Mouse (Mus musculus) heart, embryonic 13.5 days (tissue): Measurements from ENCODE around the gene Smarcb1. TPM values are rescaled to one million over a fixed set of nuclear protein-coding genes. Genes with fewer than 3 reads are reported as not detected.
A peak's percentile ranks its signal among the peaks of the same experiment; 100 is the strongest.

Experiments
- ATAC-seq: fragments of 200-750 bp; cut with Nextera tagmentation; 2 replicates; pipeline ENCODE4 v1.8.0; 2017; ENCODE audit warnings: moderate TSS enrichment; ENCODE audit not compliant: insufficient number of reproducible peaks, low FRiP score, low TSS enrichment; ENCODE audit errors: extremely low read depth
- H3K27ac ChIP-seq: fragments of 300-500 bp; sonication (generic); replicated peaks from 2 replicates; pipeline ENCODE4 v1.5.1; 2015; ENCODE audit warnings: moderate library complexity, mild to moderate bottlenecking, inconsistent platforms
- H3K27me3 ChIP-seq: fragments of 300-500 bp; sonication (generic); replicated peaks from 2 replicates; pipeline ENCODE4 v1.6.1; 2015; ENCODE audit warnings: mild to moderate bottlenecking, inconsistent platforms
- H3K36me3 ChIP-seq: fragments of 300-500 bp; sonication (generic); 2 replicates; pipeline ENCODE4 v1.6.1; 2015; ENCODE audit warnings: mild to moderate bottlenecking, inconsistent platforms
- H3K4me1 ChIP-seq: fragments of 300-500 bp; sonication (generic); 2 replicates; pipeline ENCODE4 v1.6.1; 2015; ENCODE audit warnings: inconsistent platforms
- H3K4me2 ChIP-seq: fragments of 300-500 bp; sonication (generic); 2 replicates; pipeline ENCODE4 v1.6.1; 2015; ENCODE audit warnings: inconsistent platforms, mild to moderate bottlenecking, moderate library complexity
- H3K4me3 ChIP-seq: fragments of 300-500 bp; sonication (generic); 2 replicates; pipeline ENCODE4 v1.5.1; 2015; ENCODE audit warnings: moderate library complexity, mild to moderate bottlenecking, inconsistent platforms
- H3K9ac ChIP-seq: fragments of 300-500 bp; sonication (generic); 2 replicates; pipeline ENCODE4 v1.6.1; 2015; ENCODE audit warnings: inconsistent platforms, mild to moderate bottlenecking, moderate library complexity
- H3K9me3 ChIP-seq: fragments of 300-500 bp; sonication (generic); 2 replicates; pipeline ENCODE4 v1.6.1; 2016; ENCODE audit warnings: inconsistent platforms
- WGBS: fragments of 180-500 bp; shearing (Covaris S2); methylation state at CpG from one replicate; pipeline ENCODE4 v1.1.7; 2015; ENCODE audit warnings: mixed read lengths; 5-methylcytosine and 5-hydroxymethylcytosine counted together
- polyA plus RNA-seq: library from polyadenylated mRNA; unstranded; fragments of >200 nt; fragmentation: Nextera tagmentation; extraction: Ambion mirVana; gene quantifications from 2 replicates; pipeline ENCODE4 v1.2.1, GENCODE M21; 2015

The Smarcb1 gene
- polyA plus RNA-seq, 1 experiment from 2014 or later, result 118 TPM

- Histone ChIP-seq H3K4me3 (no peak overlapping the region), H3K9me3 (no peaks in the 10 kb centered on the region), H3K36me3 (peaks cover 4% of the 10 kb centered on the region; the same call in 1 of the 2 replicates), H3K9ac (no peak overlapping the region), H3K27me3 (peaks cover 11% of the 10 kb centered on the region), H3K27ac (no peak overlapping the region), H3K4me1 (peaks cover 37% of the 10 kb centered on the region), H3K4me2 (no peak overlapping the region)
- 65% methylated on average over 9 of the region's 9 CpGs for WGBS
- no peak for ATAC-seq
Observed at GRCm38 (mm10) chr10:75941042-75941824, 19.8 kb upstream of the Smarcb1 start.

DNA sequence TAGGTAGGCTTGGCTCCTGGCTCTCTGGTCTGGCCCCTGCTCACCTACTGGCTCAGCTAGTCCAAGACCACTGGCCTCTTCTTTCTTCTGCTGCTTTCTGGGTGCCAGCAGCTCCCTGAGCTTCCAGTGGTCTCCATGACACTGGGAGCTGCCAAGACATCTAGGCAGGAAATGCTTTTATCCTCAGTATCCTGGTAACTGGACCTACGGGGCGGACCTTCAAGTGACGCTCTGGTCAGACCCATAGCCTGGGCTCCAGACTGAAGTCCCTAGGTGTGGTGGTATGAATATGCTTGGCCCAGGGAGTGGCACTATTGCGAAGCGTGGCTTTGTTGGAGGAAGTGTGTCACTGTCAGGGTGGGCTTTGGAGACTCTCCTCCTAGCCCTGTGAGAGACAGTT, 19.1 kb upstream of the Smarcb1 start, which contains the start of gene Gm867:
Gm867 (minus strand) TSS at position 153 of the 400 bp plus-strand sequence.
- H3K27ac ChIP-seq, result no peak within 1 kb of the TSS
- H3K36me3 ChIP-seq, result peaks cover 4% of the 10 kb centered on the region; the same call in 1 of the 2 replicates
- WGBS, result 55% methylated on average over 5 of the region's 5 CpGs
- peaks cover 38% of the 10 kb centered on the region for H3K4me1 ChIP-seq
- ATAC-seq, result no peak
- peak within 1 kb of the TSS; percentile 32 for H3K4me2 ChIP-seq
- peak within 1 kb of the TSS; percentile 40; the same call in 1 of the 2 replicates for H3K9ac ChIP-seq
- peaks cover 18% of the 10 kb centered on the region for H3K27me3 ChIP-seq
- peak within 1 kb of the TSS; percentile 25 for H3K4me3 ChIP-seq
- H3K9me3 ChIP-seq, result no peaks in the 10 kb centered on the region

GRCm38 (mm10) chr10:75939481-75940234, 18.2 kb upstream of the Smarcb1 start:
- Histone ChIP-seq H3K9ac (peak overlapping the region; percentile 10; the same call in 1 of the 2 replicates), H3K36me3 (peaks cover 4% of the 10 kb centered on the region; the same call in 1 of the 2 replicates), H3K27me3 (peaks cover 23% of the 10 kb centered on the region), H3K4me2 (peak overlapping the region; percentile 32), H3K9me3 (no peaks in the 10 kb centered on the region), H3K27ac (no peak overlapping the region), H3K4me3 (peak overlapping the region; percentile 25), H3K4me1 (peaks cover 44% of the 10 kb centered on the region)
- no peak for ATAC-seq
- 43% methylated on average over 9 of the region's 9 CpGs for WGBS

GRCm38 (mm10) chr10:75937851-75938643, 16.6 kb upstream of the Smarcb1 start:
- Histone ChIP-seq H3K9ac (peak overlapping the region; percentile 91), H3K4me3 (peak overlapping the region; percentile 69), H3K27ac (0 out of 2 replicates have a peak overlapping the region, but pooled peaks have one; percentile 12), H3K27me3 (peaks cover 26% of the 10 kb centered on the region), H3K9me3 (no peaks in the 10 kb centered on the region), H3K4me2 (peak overlapping the region; percentile 78), H3K4me1 (peaks cover 39% of the 10 kb centered on the region), H3K36me3 (peaks cover 4% of the 10 kb centered on the region; the same call in 1 of the 2 replicates)
- ATAC-seq, result no peak
- WGBS, result 49% methylated on average over 10 of the region's 10 CpGs

- H3K4me1 ChIP-seq, result peaks cover 47% of the 10 kb centered on the region
- H3K27me3 ChIP-seq, result peaks cover 29% of the 10 kb centered on the region
- WGBS, result 28% methylated on average over 18 of the region's 18 CpGs
- no peaks in the 10 kb centered on the region for H3K9me3 ChIP-seq
- ATAC-seq, result no peak
- peak overlapping the region; percentile 91 for H3K9ac ChIP-seq
- peaks cover 4% of the 10 kb centered on the region; the same call in 1 of the 2 replicates for H3K36me3 ChIP-seq
- H3K4me2 ChIP-seq, result peak overlapping the region; percentile 78
- peak overlapping the region; percentile 69 for H3K4me3 ChIP-seq
- peak overlapping the region; percentile 29 for H3K27ac ChIP-seq
Observed at GRCm38 (mm10) chr10:75936909-75937667, 15.7 kb upstream of the Smarcb1 start.

DNA sequence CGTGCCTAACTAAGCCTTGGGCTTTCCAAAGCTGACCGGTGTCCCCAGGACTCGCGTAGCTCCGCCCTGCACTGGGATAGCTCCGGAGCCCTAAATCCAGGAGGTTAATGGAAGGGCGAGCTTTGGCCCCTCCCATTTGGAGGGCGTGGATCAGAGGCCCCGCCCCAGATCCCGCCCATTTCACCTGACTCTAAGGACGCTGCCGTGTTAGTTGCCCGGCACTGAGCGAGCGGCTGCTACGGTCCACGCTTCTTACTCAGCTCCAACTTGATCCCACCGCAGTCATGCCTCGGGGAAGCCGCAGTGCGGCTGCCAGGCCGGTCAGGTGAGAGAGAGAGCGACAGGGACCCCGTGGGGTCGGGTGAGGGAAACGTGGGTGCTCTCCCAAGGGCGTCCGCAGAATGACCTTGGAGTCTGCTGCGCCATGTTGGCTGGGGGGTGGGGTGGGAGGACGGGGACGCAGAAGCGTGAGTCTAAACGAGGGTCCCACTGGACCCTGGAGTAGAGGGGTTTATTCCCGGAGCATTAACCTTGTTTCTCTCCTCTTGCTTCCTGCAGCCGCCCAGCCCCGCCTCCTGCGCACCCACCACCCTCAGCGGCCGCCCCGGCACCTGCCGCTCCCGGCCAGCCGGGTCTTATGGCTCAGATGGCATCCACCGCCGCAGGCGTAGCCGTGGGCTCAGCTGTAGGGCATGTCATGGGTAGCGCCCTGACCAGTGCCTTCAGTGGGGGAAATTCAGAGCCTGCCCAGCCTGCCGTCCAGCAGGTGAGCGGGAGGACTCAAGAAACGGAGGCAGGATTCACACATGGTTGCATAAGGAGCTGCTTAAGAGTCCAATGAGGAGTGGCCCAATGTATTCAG, 14.5 kb upstream of the Smarcb1 start, which contains the start of gene Mmp11:
Mmp11 (minus strand) TSS at position 817 of the 862 bp plus-strand sequence.
- H3K4me2 ChIP-seq, result peak within 1 kb of the TSS; percentile 78
- ATAC-seq, result peak; percentile 84
- peaks cover 4% of the 10 kb centered on the region; the same call in 1 of the 2 replicates for H3K36me3 ChIP-seq
- H3K27me3 ChIP-seq, result peaks cover 39% of the 10 kb centered on the region
- peaks cover 59% of the 10 kb centered on the region for H3K4me1 ChIP-seq
- no peaks in the 10 kb centered on the region for H3K9me3 ChIP-seq
- peak within 1 kb of the TSS; percentile 90 for H3K27ac ChIP-seq
- WGBS, result 1% methylated on average over 51 of the region's 51 CpGs
- H3K9ac ChIP-seq, result peak within 1 kb of the TSS; percentile 91
- peak within 1 kb of the TSS; percentile 69 for H3K4me3 ChIP-seq

GRCm38 (mm10) chr10:75934991-75935390, 13.6 kb upstream of the Smarcb1 start:
- peaks cover 43% of the 10 kb centered on the region for H3K27me3 ChIP-seq
- no peaks in the 10 kb centered on the region for H3K9me3 ChIP-seq
- H3K27ac ChIP-seq, result no peak overlapping the region
- H3K9ac ChIP-seq, result peak overlapping the region; percentile 91
- peaks cover 4% of the 10 kb centered on the region; the same call in 1 of the 2 replicates for H3K36me3 ChIP-seq
- peaks cover 59% of the 10 kb centered on the region for H3K4me1 ChIP-seq
- H3K4me3 ChIP-seq, result peak overlapping the region; percentile 69
- no peak for ATAC-seq
- peak overlapping the region; percentile 78 for H3K4me2 ChIP-seq
- WGBS, result 50% methylated on average over 1 of the region's 1 CpGs

GRCm38 (mm10) chr10:75932891-75933290, 11.5 kb upstream of the Smarcb1 start, which contains the start of gene Chchd10:
Gene Chchd10, plus strand, starts transcription at chr10:75933130.
- Histone ChIP-seq H3K36me3 (peaks cover 5% of the 10 kb centered on the region), H3K27me3 (peaks cover 49% of the 10 kb centered on the region), H3K4me3 (peak within 1 kb of the TSS; percentile 65), H3K4me2 (peak within 1 kb of the TSS; percentile 92), H3K4me1 (peaks cover 55% of the 10 kb centered on the region), H3K27ac (peak within 1 kb of the TSS; percentile 34), H3K9me3 (no peaks in the 10 kb centered on the region), H3K9ac (peak within 1 kb of the TSS; percentile 93)
- ATAC-seq, result no peak
- 35% methylated on average over 6 of the region's 6 CpGs for whole genome bisulfite sequencing

DNA sequence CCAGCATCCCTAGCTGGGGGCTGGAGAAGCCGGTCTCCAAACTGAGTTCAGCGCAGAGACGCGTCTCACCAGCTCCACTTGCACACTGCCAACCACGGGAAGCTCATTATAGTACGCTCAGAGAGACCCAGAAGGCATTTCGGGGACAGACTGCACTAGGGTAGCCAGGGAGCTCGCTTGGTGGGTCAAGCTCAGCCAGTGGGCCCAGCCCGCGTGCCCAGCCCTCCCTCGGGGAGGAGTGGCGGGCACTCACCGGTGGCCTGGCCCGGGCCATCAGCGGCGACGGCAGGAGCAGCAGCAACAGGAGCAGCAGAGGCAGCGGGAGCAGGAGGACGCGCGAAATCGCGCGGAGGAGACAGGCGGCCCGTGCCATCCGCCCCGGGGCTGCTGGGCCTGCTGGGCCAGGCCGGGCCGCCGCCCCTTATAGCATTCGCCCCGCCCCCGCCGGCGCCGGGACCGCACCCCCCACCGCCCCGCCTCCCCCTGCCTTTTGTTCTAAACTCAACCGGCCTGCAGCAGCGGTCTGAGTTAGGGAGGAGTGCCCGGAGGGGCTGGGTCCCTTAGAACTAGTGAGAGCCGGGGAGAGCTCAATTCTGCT, 10.8 kb upstream of the Smarcb1 start:
- peaks cover 48% of the 10 kb centered on the region for H3K4me1 ChIP-seq
- peak overlapping the region; percentile 92 for H3K4me2 ChIP-seq
- peaks cover 48% of the 10 kb centered on the region for H3K27me3 ChIP-seq
- H3K4me3 ChIP-seq, result peak overlapping the region; percentile 65
- peak overlapping the region; percentile 34 for H3K27ac ChIP-seq
- peak overlapping the region; percentile 93 for H3K9ac ChIP-seq
- ATAC-seq, result peak; percentile 51; the same call in 1 of the 2 replicates
- H3K9me3 ChIP-seq, result no peaks in the 10 kb centered on the region
- peaks cover 12% of the 10 kb centered on the region for H3K36me3 ChIP-seq
- under 1% methylated on average over 44 of the region's 44 CpGs for WGBS
